Mouse (Mus musculus): ENCODE measurements around the gene Rtl4. TPM values are rescaled to one million over a fixed set of nuclear protein-coding genes. Genes with fewer than 3 reads are reported as not detected.

The Rtl4 gene
- polyA plus RNA-seq, 1 experiment = not detected

GRCm38 (mm10) chrX:144747528-144748049 is 58.9 kb downstream of the Rtl4 start:
- H3K4me3 ChIP-seq = no peak overlapping the region
- no peaks in the 10 kb centered on the region for H3K79me2 ChIP-seq (ENCODE audit: control insufficient read depth, insufficient read depth)
- H3ac ChIP-seq (ENCODE audit: control insufficient read depth, insufficient read length) = no peak overlapping the region
- H3K4me2 ChIP-seq (ENCODE audit: low read depth) = no peak overlapping the region
- H3K36me3 ChIP-seq (ENCODE audit: control insufficient read depth, insufficient read depth) = no peaks in the 10 kb centered on the region
- no peaks in the 10 kb centered on the region for H3K27me3 ChIP-seq (ENCODE audit: control insufficient read depth, insufficient read depth, insufficient read length)
- TF ChIP-seq E2F4 (IDR thresholded peaks at IDR 0.05; ENCODE audit: insufficient read depth) (no peak), TCF3 (IDR thresholded peaks at IDR 0.05; ENCODE audit: insufficient read length, low read depth) (no peak), POLR2AphosphoS2 (IDR thresholded peaks at IDR 0.05; ENCODE audit: insufficient read length, low read depth) (no peak), REST (IDR thresholded peaks at IDR 0.05; ENCODE audit: insufficient read depth, insufficient read length) (no peak), MAX (IDR thresholded peaks at IDR 0.05; ENCODE audit: low read depth) (no peak), TCF12 (IDR thresholded peaks at IDR 0.05; ENCODE audit: insufficient read depth, poor library complexity, severe bottlenecking) (no peak)

DNA sequence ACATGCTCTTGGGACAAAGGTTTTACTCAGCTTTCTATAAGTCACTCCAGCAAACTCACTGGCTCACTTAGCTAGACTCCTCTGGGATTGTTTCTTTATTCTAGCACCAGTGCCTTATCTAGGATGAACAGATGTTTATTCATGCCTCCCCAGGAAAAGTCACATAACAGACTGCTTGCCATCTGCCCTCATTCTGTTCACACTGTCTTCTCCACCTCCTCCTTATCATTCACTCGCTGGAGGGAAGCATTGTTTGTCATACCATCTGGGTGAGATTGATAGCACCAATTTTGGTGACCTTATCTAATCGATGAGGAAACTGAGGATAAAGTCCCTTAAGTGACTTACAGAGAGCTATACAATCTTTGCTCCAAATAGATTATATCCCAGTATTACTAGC is 298.3 kb downstream of the Rtl4 start:
- no peaks in the 10 kb centered on the region for H3K36me3 ChIP-seq (ENCODE audit: control insufficient read depth, insufficient read depth)
- no peak for TF ChIP-seq E2F4 (IDR thresholded peaks at IDR 0.05; ENCODE audit: insufficient read depth)
- no peak for TF ChIP-seq MYOG (IDR thresholded peaks at IDR 0.05; ENCODE audit: control insufficient read depth in 1 of 3, insufficient read depth in 1 of 3, insufficient read length in 2 of 3, low read depth in 2 of 3)
- no peak for TF ChIP-seq MYOD1 (IDR thresholded peaks at IDR 0.05; ENCODE audit: control insufficient read depth in 1 of 3, insufficient read length in 2 of 3, low read depth in 2 of 3)
- TF ChIP-seq MAX (IDR thresholded peaks at IDR 0.05; ENCODE audit: low read depth) = no peak
- H3K4me2 ChIP-seq (ENCODE audit: low read depth) = no peak overlapping the region
- no peaks in the 10 kb centered on the region for H3K79me2 ChIP-seq (ENCODE audit: control insufficient read depth, insufficient read depth)
- H3ac ChIP-seq (ENCODE audit: control insufficient read depth, insufficient read length) = no peak overlapping the region
- H3K27me3 ChIP-seq (ENCODE audit: control insufficient read depth, insufficient read depth, insufficient read length) = no peaks in the 10 kb centered on the region
- no peak overlapping the region for H3K4me3 ChIP-seq

DNA sequence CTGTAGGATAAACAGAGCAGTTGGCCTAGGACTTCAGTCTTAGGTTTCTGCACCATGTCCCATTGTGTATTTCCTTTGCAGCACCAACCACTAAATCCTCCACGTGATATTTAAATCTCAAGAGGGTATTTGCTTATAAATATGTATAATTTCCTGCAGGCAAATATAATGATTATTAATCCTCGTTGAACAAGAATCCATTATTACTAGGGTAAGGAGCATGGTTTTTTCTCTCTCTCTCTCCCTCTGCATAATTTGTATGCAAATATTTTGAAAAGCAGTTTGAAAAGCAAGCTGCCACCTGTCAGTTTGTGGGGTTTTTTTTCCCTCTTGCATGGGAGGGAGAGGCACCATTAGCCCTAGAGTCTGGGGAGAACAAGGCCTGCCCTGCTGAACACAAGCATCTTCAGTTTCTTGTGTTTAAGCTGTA is 376.8 kb downstream of the Rtl4 start:
- H3ac ChIP-seq (ENCODE audit: control insufficient read depth, insufficient read length) = no peak overlapping the region
- H3K4me3 ChIP-seq = no peak overlapping the region
- no peak overlapping the region for H3K4me2 ChIP-seq (ENCODE audit: low read depth)
- no peaks in the 10 kb centered on the region for H3K79me2 ChIP-seq (ENCODE audit: control insufficient read depth, insufficient read depth)
- no peaks in the 10 kb centered on the region for H3K27me3 ChIP-seq (ENCODE audit: control insufficient read depth, insufficient read depth, insufficient read length)
- no peak for TF ChIP-seq TCF3 (IDR thresholded peaks at IDR 0.05; ENCODE audit: insufficient read length, low read depth)
- TF ChIP-seq USF1 (IDR thresholded peaks at IDR 0.05; ENCODE audit: low read depth) = no peak
- TF ChIP-seq TCF12 (IDR thresholded peaks at IDR 0.05; ENCODE audit: insufficient read depth, poor library complexity, severe bottlenecking) = no peak
- TF ChIP-seq E2F4 (IDR thresholded peaks at IDR 0.05; ENCODE audit: insufficient read depth) = no peak
- no peak for TF ChIP-seq POLR2A (IDR thresholded peaks at IDR 0.05; ENCODE audit: insufficient read length, low read depth)
- TF ChIP-seq MYOD1 (IDR thresholded peaks at IDR 0.05; ENCODE audit: control insufficient read depth in 1 of 3, insufficient read length in 2 of 3, low read depth in 2 of 3) = no peak
- TF ChIP-seq MYOG (IDR thresholded peaks at IDR 0.05; ENCODE audit: control insufficient read depth in 1 of 3, insufficient read depth in 1 of 3, insufficient read length in 2 of 3, low read depth in 2 of 3) = no peak
- TF ChIP-seq SRF (IDR thresholded peaks at IDR 0.05; ENCODE audit: control insufficient read depth, insufficient read length, low read depth) = no peak
- no peak for TF ChIP-seq CEBPB (IDR thresholded peaks at IDR 0.05; ENCODE audit: insufficient read depth, poor library complexity, severe bottlenecking)
- TF ChIP-seq POLR2AphosphoS2 (IDR thresholded peaks at IDR 0.05; ENCODE audit: insufficient read length, low read depth) = no peak
- no peak for TF ChIP-seq MAX (IDR thresholded peaks at IDR 0.05; ENCODE audit: low read depth)
- no peak for TF ChIP-seq REST (IDR thresholded peaks at IDR 0.05; ENCODE audit: insufficient read depth, insufficient read length)
- no peaks in the 10 kb centered on the region for H3K36me3 ChIP-seq (ENCODE audit: control insufficient read depth, insufficient read depth)

GRCm38 (mm10) chrX:145089802-145090201 is 401.1 kb downstream of the Rtl4 start:
- Histone ChIP-seq H3ac (ENCODE audit: control insufficient read depth, insufficient read length) (no peak overlapping the region), H3K79me2 (ENCODE audit: control insufficient read depth, insufficient read depth) (no peaks in the 10 kb centered on the region), H3K27me3 (ENCODE audit: control insufficient read depth, insufficient read depth, insufficient read length) (no peaks in the 10 kb centered on the region), H3K36me3 (ENCODE audit: control insufficient read depth, insufficient read depth) (no peaks in the 10 kb centered on the region), H3K4me2 (ENCODE audit: low read depth) (no peak overlapping the region), H3K4me3 (no peak overlapping the region)
- TF ChIP-seq POLR2A (IDR thresholded peaks at IDR 0.05; ENCODE audit: insufficient read length, low read depth) (no peak), MYOG (IDR thresholded peaks at IDR 0.05; ENCODE audit: control insufficient read depth in 1 of 3, insufficient read depth in 1 of 3, insufficient read length in 2 of 3, low read depth in 2 of 3) (no peak), MAX (IDR thresholded peaks at IDR 0.05; ENCODE audit: low read depth) (no peak), REST (IDR thresholded peaks at IDR 0.05; ENCODE audit: insufficient read depth, insufficient read length) (no peak), TCF3 (IDR thresholded peaks at IDR 0.05; ENCODE audit: insufficient read length, low read depth) (no peak), POLR2AphosphoS2 (IDR thresholded peaks at IDR 0.05; ENCODE audit: insufficient read length, low read depth) (no peak), USF1 (IDR thresholded peaks at IDR 0.05; ENCODE audit: low read depth) (no peak), CEBPB (IDR thresholded peaks at IDR 0.05; ENCODE audit: insufficient read depth, poor library complexity, severe bottlenecking) (no peak), MYOD1 (IDR thresholded peaks at IDR 0.05; ENCODE audit: control insufficient read depth in 1 of 3, insufficient read length in 2 of 3, low read depth in 2 of 3) (no peak), TCF12 (IDR thresholded peaks at IDR 0.05; ENCODE audit: insufficient read depth, poor library complexity, severe bottlenecking) (no peak), E2F4 (IDR thresholded peaks at IDR 0.05; ENCODE audit: insufficient read depth) (no peak), SRF (IDR thresholded peaks at IDR 0.05; ENCODE audit: control insufficient read depth, insufficient read length, low read depth) (no peak)

DNA sequence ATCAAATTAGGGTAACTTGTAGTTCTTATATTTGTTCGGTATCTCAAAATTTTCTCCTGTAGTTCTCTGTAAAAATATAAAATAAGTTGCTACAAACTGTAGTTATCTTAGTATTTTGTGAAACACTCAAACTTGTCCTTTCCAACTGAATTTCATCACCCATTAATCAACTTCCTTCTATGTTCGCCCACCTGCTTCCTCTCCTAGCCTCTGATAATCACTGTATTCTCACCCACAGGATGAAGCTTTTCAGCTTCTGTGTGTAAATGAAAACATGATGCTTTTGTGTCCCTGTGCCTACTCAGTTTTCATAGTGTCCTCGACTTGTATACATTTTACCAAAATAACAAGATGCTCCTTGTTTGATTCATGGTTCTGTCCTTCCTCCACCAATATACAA is 401.7 kb downstream of the Rtl4 start:
- H3ac ChIP-seq (ENCODE audit: control insufficient read depth, insufficient read length) = no peak overlapping the region
- no peaks in the 10 kb centered on the region for H3K27me3 ChIP-seq (ENCODE audit: control insufficient read depth, insufficient read depth, insufficient read length)
- no peak overlapping the region for H3K4me3 ChIP-seq
- H3K36me3 ChIP-seq (ENCODE audit: control insufficient read depth, insufficient read depth) = no peaks in the 10 kb centered on the region
- H3K79me2 ChIP-seq (ENCODE audit: control insufficient read depth, insufficient read depth) = no peaks in the 10 kb centered on the region
- TF ChIP-seq MYOG (IDR thresholded peaks at IDR 0.05; ENCODE audit: control insufficient read depth in 1 of 3, insufficient read depth in 1 of 3, insufficient read length in 2 of 3, low read depth in 2 of 3) (no peak), MAX (IDR thresholded peaks at IDR 0.05; ENCODE audit: low read depth) (no peak)
- H3K4me2 ChIP-seq (ENCODE audit: low read depth) = no peak overlapping the region

Measured in myocyte (in vitro differentiated cells).